Mouse (Mus musculus) megakaryocyte, embryonic 14.5 days (primary cell): Measurements from ENCODE around the gene Traf2.

ENCODE experiments used
- FLI1 ChIP-seq: IDR thresholded peaks from 2 replicates; pipeline ENCODE4 v1.6.1; 2012; ENCODE audit warnings: low read length, inconsistent platforms, mixed read lengths
- GATA1 ChIP-seq: IDR thresholded peaks from 3 replicates; pipeline ENCODE4 v1.6.1; 2012; ENCODE audit warnings: mixed read lengths, low read length, inconsistent platforms, borderline replicate concordance

DNA sequence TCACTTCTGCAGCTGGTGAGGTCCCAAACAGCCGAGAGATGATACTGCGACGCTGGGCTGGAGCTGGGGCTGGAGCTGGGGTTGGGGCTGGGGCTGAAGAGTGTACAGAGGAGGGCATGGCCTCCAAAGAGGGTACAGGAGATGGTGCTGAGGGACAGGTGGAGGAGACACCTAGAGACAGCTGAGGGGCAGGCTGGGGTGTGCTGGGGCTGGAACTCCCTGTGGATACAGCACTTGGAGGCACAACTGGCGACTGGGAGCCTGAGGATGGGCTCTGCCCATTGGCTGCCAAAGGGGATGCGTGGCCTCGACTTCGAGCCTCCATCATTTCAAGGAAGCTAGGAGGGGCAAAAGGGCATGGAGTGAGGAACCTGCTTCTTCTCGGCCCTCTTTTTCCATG lies 40.5 kb upstream of the Traf2 start:
- TF ChIP-seq FLI1 (no peak), GATA1 (no peak)
